Mouse (Mus musculus) spleen, postnatal 36 days (tissue): ENCODE measurements around the gene Fscn1.

ENCODE experiments used
- DNase-seq, 2 experiments: peaks; one replicate each; pipeline ENCODE4 v3.0.0; 2022; ENCODE audit warnings: low spot score in 2 of 2, mixed read lengths in 1 of 2

Gene Fscn1

GRCm38 (mm10) chr5:142959576-142960556 lies at the start of gene Fscn1:
Gene Fscn1, plus strand, starts transcription at chr5:142960343.
- DNase-seq, result peak; percentile 38 to 39

GRCm38 (mm10) chr5:142911629-142912028 lies 48.5 kb upstream of the Fscn1 start:
- DNase-seq, result no peak

- DNase-seq, result no peak
Measured at GRCm38 (mm10) chr5:142912320-142912719, 47.8 kb upstream of the Fscn1 start.

- DNase-seq, result peak in 1 of 2 experiments; percentile 32
Measured at GRCm38 (mm10) chr5:142912739-142913138, 47.4 kb upstream of the Fscn1 start.

- DNase-seq, result no peak
Measured at GRCm38 (mm10) chr5:142915231-142915630, 44.9 kb upstream of the Fscn1 start.

GRCm38 (mm10) chr5:142916593-142916992 lies 43.5 kb upstream of the Fscn1 start:
- no peak for DNase-seq

GRCm38 (mm10) chr5:142917402-142917801 lies 42.7 kb upstream of the Fscn1 start:
- no peak for DNase-seq

- peak; percentile 92 to 94 for DNase-seq
Measured at GRCm38 (mm10) chr5:142920311-142921073, 39.7 kb upstream of the Fscn1 start.

- no peak for DNase-seq
Measured at GRCm38 (mm10) chr5:142921074-142921459, 39.1 kb upstream of the Fscn1 start.

GRCm38 (mm10) chr5:142922251-142922650 lies 37.9 kb upstream of the Fscn1 start:
- no peak for DNase-seq

GRCm38 (mm10) chr5:142923781-142924180 lies 36.4 kb upstream of the Fscn1 start:
- DNase-seq, result no peak

- no peak for DNase-seq
Measured at GRCm38 (mm10) chr5:142924336-142924959, 35.7 kb upstream of the Fscn1 start.

- DNase-seq, result peak; percentile 49 to 62
Measured at GRCm38 (mm10) chr5:142926204-142926939, 33.8 kb upstream of the Fscn1 start.

- DNase-seq, result no peak
Measured at GRCm38 (mm10) chr5:142926940-142927228, 33.3 kb upstream of the Fscn1 start.

- DNase-seq, result no peak
Measured at GRCm38 (mm10) chr5:142927341-142927930, 32.7 kb upstream of the Fscn1 start.

GRCm38 (mm10) chr5:142928749-142929399 lies 31.3 kb upstream of the Fscn1 start:
- DNase-seq, result peak; percentile 94

- no peak for DNase-seq
Measured at GRCm38 (mm10) chr5:142929400-142929752, 30.8 kb upstream of the Fscn1 start.

GRCm38 (mm10) chr5:142931241-142931745 lies 28.9 kb upstream of the Fscn1 start:
- DNase-seq, result no peak

GRCm38 (mm10) chr5:142932084-142932685 lies 28.0 kb upstream of the Fscn1 start:
- peak; percentile 86 to 91 for DNase-seq

GRCm38 (mm10) chr5:142932731-142933130 lies 27.4 kb upstream of the Fscn1 start:
- DNase-seq, result no peak
